Comparison of ENCODE assay signal across 9 mouse cellular contexts in the genomic region with DNA sequence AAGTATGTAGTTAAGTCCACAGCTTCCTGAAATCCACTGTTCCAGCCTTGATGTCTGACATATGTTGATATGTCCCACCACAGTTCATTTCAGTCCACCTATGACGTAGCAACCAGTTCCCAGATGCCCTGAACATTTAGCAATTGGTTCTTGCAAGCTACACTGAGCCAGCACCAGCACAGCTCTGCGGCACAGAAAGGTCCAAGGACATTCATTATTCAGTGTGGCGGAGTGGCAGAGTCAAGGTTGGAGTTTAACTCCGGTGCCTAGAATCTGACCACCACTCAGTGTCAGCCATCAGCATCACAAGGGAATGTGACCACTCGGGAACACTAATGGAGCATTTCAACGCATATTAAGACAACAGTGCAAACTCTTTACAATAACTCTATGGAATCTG. TPM values are rescaled to one million over a fixed set of nuclear protein-coding genes. Genes with fewer than 3 reads are reported as not detected.
DNase-seq lines count a peak whose midpoint lies in the region; ATAC-seq and TF ChIP-seq lines count a peak whose summit lies in the region.
"Had no signal": no experiment of that assay in that cellular context is flagged by ENCODE, and none has a peak within 500 bp of the region (broad histone marks: within the 10 kb centered on the region; RNA-seq: fewer than 3 reads in every experiment).

No protein-coding gene starts in this region.

- H3K4me2 ChIP-seq in forebrain, embryonic 12.5 days, result peak overlapping the region; percentile 90
- H3K4me2 ChIP-seq in forebrain, embryonic 11.5 days (ENCODE audit: low read depth, low read length, severe bottlenecking), result no peak overlapping the region
- H3K4me2 ChIP-seq in liver, embryonic 15.5 days, result peak overlapping the region; percentile 98

- DNase-seq in forebrain, embryonic 11.5 days (ENCODE audit: low spot score), result no peak
- DNase-seq in thymus, adult 2 months, result no peak
- no peak for DNase-seq in thymus, postnatal 25 days
- DNase-seq in cerebellum, postnatal 10 days, result no peak
- DNase-seq in kidney, postnatal 14 days, result no peak
- no peak for DNase-seq in kidney, adult 18-20 months
- DNase-seq: embryo, embryonic 11 days had no signal

- H3K9me3 ChIP-seq in forebrain, embryonic 12.5 days, result no peaks in the 10 kb centered on the region
- H3K9me3 ChIP-seq in forebrain, embryonic 11.5 days (ENCODE audit: control insufficient read depth, low read length), result no peaks in the 10 kb centered on the region
- H3K9me3 ChIP-seq in liver, embryonic 15.5 days (replicated peaks), result no peaks in the 10 kb centered on the region

- WGBS in forebrain, embryonic 12.5 days, result 63% methylated on average over 6 of the region's 6 CpGs
- 67% methylated on average over 6 of the region's 6 CpGs for WGBS in forebrain, embryonic 11.5 days
- WGBS in thymus, adult 2 months, result 85% methylated on average over 6 of the region's 6 CpGs
- WGBS in liver, embryonic 15.5 days (ENCODE audit: insufficient replicate concordance), result 62% methylated on average over 6 of the region's 6 CpGs

- no peak for TF ChIP-seq CTCF in thymus, adult 2 months (IDR thresholded peaks at IDR 0.05; ENCODE audit: borderline replicate concordance, control insufficient read depth, extremely low read depth, insufficient read depth, low read length, poor library complexity)

- H3K9ac ChIP-seq in forebrain, embryonic 12.5 days, result no peak overlapping the region
- no peak overlapping the region for H3K9ac ChIP-seq in forebrain, embryonic 11.5 days (ENCODE audit: low read length)
- peak overlapping the region; percentile 16; the same call in 1 of the 2 replicates for H3K9ac ChIP-seq in liver, embryonic 15.5 days

- peaks cover 73% of the 10 kb centered on the region for H3K27me3 ChIP-seq in forebrain, embryonic 12.5 days
- peaks cover 50% of the 10 kb centered on the region for H3K27me3 ChIP-seq in forebrain, embryonic 11.5 days (ENCODE audit: control insufficient read depth, insufficient read depth, low read length)
- no peaks in the 10 kb centered on the region for H3K27me3 ChIP-seq in thymus, adult 2 months (ENCODE audit: control insufficient read depth, insufficient read depth, low read length)
- peaks cover 51% of the 10 kb centered on the region for H3K27me3 ChIP-seq in liver, embryonic 15.5 days

- H3K27ac ChIP-seq in forebrain, embryonic 12.5 days, result no peak overlapping the region
- H3K27ac ChIP-seq in forebrain, embryonic 11.5 days (ENCODE audit: low read depth, low read length), result no peak overlapping the region
- no peak overlapping the region for H3K27ac ChIP-seq in thymus, adult 2 months (ENCODE audit: control insufficient read depth, insufficient read depth, low read length)
- 0 out of 2 replicates have a peak overlapping the region, but pooled peaks have one; percentile 79 for H3K27ac ChIP-seq in liver, embryonic 15.5 days (replicated peaks)

- peaks cover 18% of the 10 kb centered on the region for H3K4me1 ChIP-seq in forebrain, embryonic 12.5 days
- peaks cover 8% of the 10 kb centered on the region; the same call in 1 of the 2 replicates for H3K4me1 ChIP-seq in forebrain, embryonic 11.5 days (replicated peaks; ENCODE audit: control insufficient read depth, insufficient read depth, low read length)
- H3K4me1 ChIP-seq in thymus, adult 2 months (replicated peaks; ENCODE audit: control insufficient read depth, insufficient read depth, low read length), result peaks cover 45% of the 10 kb centered on the region
- H3K4me1 ChIP-seq in liver, embryonic 15.5 days (replicated peaks), result peaks cover 75% of the 10 kb centered on the region

- H3K36me3 ChIP-seq in forebrain, embryonic 12.5 days (replicated peaks), result no peaks in the 10 kb centered on the region
- H3K36me3 ChIP-seq in forebrain, embryonic 11.5 days (ENCODE audit: control insufficient read depth, insufficient read depth, low read length), result no peaks in the 10 kb centered on the region
- no peaks in the 10 kb centered on the region for H3K36me3 ChIP-seq in thymus, adult 2 months (ENCODE audit: control insufficient read depth, insufficient read depth, low read length)
- no peaks in the 10 kb centered on the region for H3K36me3 ChIP-seq in liver, embryonic 15.5 days (replicated peaks)

- H3K4me3 ChIP-seq in forebrain, embryonic 12.5 days (replicated peaks), result peak overlapping the region; percentile 72; the same call in 1 of the 2 replicates
- H3K4me3 ChIP-seq in forebrain, embryonic 11.5 days (ENCODE audit: low read depth, low read length), result no peak overlapping the region
- peak overlapping the region; percentile 16; the same call in 1 of the 2 replicates for H3K4me3 ChIP-seq in thymus, adult 2 months (ENCODE audit: control insufficient read depth, insufficient read depth, low read length)
- peak overlapping the region; percentile 84 for H3K4me3 ChIP-seq in liver, embryonic 15.5 days (replicated peaks)

- TF ChIP-seq POLR2A in thymus, adult 2 months (IDR thresholded peaks at IDR 0.05; ENCODE audit: control insufficient read depth, extremely low read depth, insufficient read depth, low read length, poor library complexity), result no peak

- ATAC-seq in forebrain, embryonic 12.5 days (ENCODE audit: low FRiP score), result no peak
- no peak for ATAC-seq in forebrain, embryonic 11.5 days (replicated peaks; ENCODE audit: low FRiP score)
- ATAC-seq in liver, embryonic 15.5 days (ENCODE audit: insufficient read depth), result no peak

RNA-seq across cellular contexts. Expression of a gene that starts 1.9 kb away (rescaled TPM):
- 7.4 and 8.0 TPM in 2 replicates for polyA plus RNA-seq in forebrain, embryonic 12.5 days (2016; fragmentation: Nextera tagmentation; extraction: Ambion mirVana)
- polyA plus RNA-seq in forebrain, embryonic 11.5 days (2014; fragmentation: Nextera tagmentation; extraction: Ambion mirVana), result 6.0 and 6.6 TPM in 2 replicates
- 62.5 and 71.8 TPM in 2 replicates for polyA plus RNA-seq in thymus, adult 2 months (2012; rRNA removed)
- polyA plus RNA-seq in liver, embryonic 15.5 days (2015; fragmentation: Nextera tagmentation; extraction: Ambion mirVana), result 29.0 and 34.5 TPM in 2 replicates

RNA-seq across cellular contexts. Expression of a gene that starts 44.9 kb away (rescaled TPM):
- polyA plus RNA-seq in forebrain, embryonic 12.5 days (2016; fragmentation: Nextera tagmentation; extraction: Ambion mirVana), result 39.5 and 39.9 TPM in 2 replicates
- polyA plus RNA-seq in forebrain, embryonic 11.5 days (2014; fragmentation: Nextera tagmentation; extraction: Ambion mirVana), result 37.9 and 48.2 TPM in 2 replicates
- 43.8 and 54.6 TPM in 2 replicates for polyA plus RNA-seq in thymus, adult 2 months (2012; rRNA removed)
- 9.3 and 10.2 TPM in 2 replicates for polyA plus RNA-seq in liver, embryonic 15.5 days (2015; fragmentation: Nextera tagmentation; extraction: Ambion mirVana)
